ENCODE assay signal across 11 mouse cellular contexts in the genomic region with DNA sequence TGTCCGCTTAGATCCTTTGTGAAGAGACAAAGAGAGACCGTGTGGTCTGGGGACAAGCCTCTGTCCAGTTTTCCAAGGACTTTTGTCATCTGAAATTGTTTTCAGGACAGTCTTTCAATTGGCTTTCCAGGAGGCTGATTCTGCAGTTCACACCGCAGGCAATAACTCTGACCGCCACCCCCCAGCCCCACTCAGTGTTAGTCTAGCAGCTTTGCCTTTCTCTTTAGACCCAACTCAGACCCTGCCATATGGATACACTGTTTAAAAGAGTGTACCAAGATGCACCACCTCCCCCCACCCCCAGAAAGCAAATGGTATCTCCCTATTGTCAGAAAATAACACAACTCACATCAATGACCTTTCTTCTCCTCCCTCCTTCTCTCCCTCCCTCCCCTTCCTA. TPM values are rescaled to one million over a fixed set of nuclear protein-coding genes. Genes with fewer than 3 reads are reported as not detected.
A peak's percentile ranks its signal among the peaks of the same experiment; 100 is the strongest.
DNase-seq lines count a peak whose midpoint lies in the region; ATAC-seq lines count a peak whose summit lies in the region.
"Had no signal": no experiment of that assay in that cellular context is flagged by ENCODE, and none has a peak within 500 bp of the region (broad histone marks: within the 10 kb centered on the region; RNA-seq: fewer than 3 reads in every experiment).

No protein-coding gene starts in this region.

- no peaks in the 10 kb centered on the region for H3K9me3 ChIP-seq in forebrain, embryonic 15.5 days
- H3K9me3 ChIP-seq in limb, embryonic 13.5 days, result peaks cover 9% of the 10 kb centered on the region; the same call in 1 of the 2 replicates
- H3K9me3 ChIP-seq in neural tube, embryonic 14.5 days (ENCODE audit: control insufficient read depth, low read length), result no peaks in the 10 kb centered on the region
- H3K9me3 ChIP-seq: heart, embryonic 13.5 days had no signal

- WGBS in forebrain, embryonic 15.5 days, result 40% methylated on average over 4 of the region's 4 CpGs
- 72% methylated on average over 4 of the region's 4 CpGs for WGBS in limb, embryonic 13.5 days
- 20% methylated on average over 4 of the region's 4 CpGs for WGBS in neural tube, embryonic 14.5 days

- peak; percentile 34 for DNase-seq in embryo, embryonic 9.5 days (ENCODE audit: extremely low spot score)
- no peak for DNase-seq in right cerebral cortex, postnatal 36 days (ENCODE audit: low spot score in 2 of 2)
- DNase-seq in thymus, postnatal 10 days (ENCODE audit: low spot score in 2 of 2), result no peak
- DNase-seq in adrenal gland, postnatal 25 days, result no peak
- DNase-seq: cerebellum, adult 9-11 months; right cerebral cortex, adult 18-20 months had no signal

- peak; percentile 61; the same call in 1 of the 2 replicates for ATAC-seq in forebrain, embryonic 15.5 days (replicated peaks)
- ATAC-seq in limb, embryonic 13.5 days (ENCODE audit: low FRiP score, low read depth), result no peak
- no peak for ATAC-seq in neural tube, embryonic 14.5 days (ENCODE audit: low read depth)

- H3K4me1 ChIP-seq in forebrain, embryonic 15.5 days, result peaks cover 10% of the 10 kb centered on the region
- no peaks in the 10 kb centered on the region for H3K4me1 ChIP-seq in limb, embryonic 13.5 days
- H3K4me1 ChIP-seq in neural tube, embryonic 14.5 days (ENCODE audit: control insufficient read depth, insufficient read depth, low read length), result peaks cover 9% of the 10 kb centered on the region; the same call in 1 of the 2 replicates
- H3K4me1 ChIP-seq: heart, embryonic 13.5 days had no signal

- H3K4me3 ChIP-seq in forebrain, embryonic 15.5 days, result no peak overlapping the region
- no peak overlapping the region for H3K4me3 ChIP-seq in limb, embryonic 13.5 days
- H3K4me3 ChIP-seq in neural tube, embryonic 14.5 days (ENCODE audit: low read depth, low read length), result no peak overlapping the region
- H3K4me3 ChIP-seq: heart, embryonic 13.5 days; left cerebral cortex, adult 2 months had no signal

- H3K9ac ChIP-seq in forebrain, embryonic 15.5 days (replicated peaks), result no peak overlapping the region
- H3K9ac ChIP-seq in limb, embryonic 13.5 days, result no peak overlapping the region
- H3K9ac ChIP-seq in neural tube, embryonic 14.5 days (replicated peaks; ENCODE audit: low read depth, low read length), result no peak overlapping the region
- H3K9ac ChIP-seq: heart, embryonic 13.5 days had no signal

- H3K36me3 ChIP-seq in forebrain, embryonic 15.5 days, result no peaks in the 10 kb centered on the region
- no peaks in the 10 kb centered on the region for H3K36me3 ChIP-seq in limb, embryonic 13.5 days
- H3K36me3 ChIP-seq in neural tube, embryonic 14.5 days (ENCODE audit: control insufficient read depth, insufficient read depth, low read length), result no peaks in the 10 kb centered on the region
- H3K36me3 ChIP-seq: heart, embryonic 13.5 days had no signal

- H3K27ac ChIP-seq in forebrain, embryonic 15.5 days (replicated peaks), result no peak overlapping the region
- no peak overlapping the region for H3K27ac ChIP-seq in limb, embryonic 13.5 days
- peak overlapping the region; percentile 44 for H3K27ac ChIP-seq in neural tube, embryonic 14.5 days (ENCODE audit: low read depth, low read length)
- H3K27ac ChIP-seq: heart, embryonic 13.5 days; left cerebral cortex, adult 2 months had no signal

- H3K27me3 ChIP-seq in forebrain, embryonic 15.5 days, result no peaks in the 10 kb centered on the region
- H3K27me3 ChIP-seq in limb, embryonic 13.5 days, result no peaks in the 10 kb centered on the region
- H3K27me3 ChIP-seq in neural tube, embryonic 14.5 days (ENCODE audit: control insufficient read depth, insufficient read depth, low read length), result no peaks in the 10 kb centered on the region
- H3K27me3 ChIP-seq: heart, embryonic 13.5 days had no signal

- no peak overlapping the region for H3K4me2 ChIP-seq in forebrain, embryonic 15.5 days (replicated peaks)
- H3K4me2 ChIP-seq in limb, embryonic 13.5 days (replicated peaks), result peak overlapping the region; percentile 19; the same call in 1 of the 2 replicates
- peak overlapping the region; percentile 29; the same call in 1 of the 2 replicates for H3K4me2 ChIP-seq in neural tube, embryonic 14.5 days (ENCODE audit: low read depth, low read length)
- H3K4me2 ChIP-seq: heart, embryonic 13.5 days had no signal

RNA-seq across cellular contexts. Expression of a gene that starts 35.6 kb away (rescaled TPM):
- 30.5 and 31.6 TPM in 2 replicates for polyA plus RNA-seq in forebrain, embryonic 15.5 days (2015; fragmentation: Nextera tagmentation; extraction: Ambion mirVana)
- 52.3 and 53.4 TPM in 2 replicates for polyA plus RNA-seq in limb, embryonic 13.5 days (2015; fragmentation: Nextera tagmentation; extraction: Ambion mirVana)
- polyA plus RNA-seq in neural tube, embryonic 14.5 days (2014; fragmentation: Nextera tagmentation; extraction: Ambion mirVana), result 24.5 and 25.5 TPM in 2 replicates
- total RNA-seq in adrenal gland, postnatal 25 days (2021), result 21.6 and 22.8 TPM in 2 replicates
